Mouse (Mus musculus) left cerebral cortex, postnatal 25 days (tissue): Measurements from ENCODE around the gene Poll. TPM values are rescaled to one million over a fixed set of nuclear protein-coding genes. Genes with fewer than 3 reads are reported as not detected.
A peak's percentile ranks its signal among the peaks of the same experiment; 100 is the strongest.
"Not testable (repeated sequence)": the region's sequence is repeated elsewhere in the genome, so short reads cannot be mapped to it uniquely, and the experiment has no call there.

Experiments
- DNase-seq, 2 experiments: peaks; one replicate each; pipeline ENCODE4 v3.0.0; 2022; ENCODE audit warnings: low spot score in 2 of 2, mixed read lengths in 1 of 2
- intact Hi-C: fragments of 180-260 bp; cut with DNase I; formaldehyde crosslinking; loops from one replicate; pipeline ENCODE4 v1.15.1; 2025
- total RNA-seq, 2 experiments: library from RNA; stranded (reverse); gene quantifications; 2 replicates each; pipeline ENCODE4 v1.2.3; 2021

The Poll gene
- total RNA-seq, 2 experiments from 2014 or later, result 8.6 to 8.7 TPM

DNA sequence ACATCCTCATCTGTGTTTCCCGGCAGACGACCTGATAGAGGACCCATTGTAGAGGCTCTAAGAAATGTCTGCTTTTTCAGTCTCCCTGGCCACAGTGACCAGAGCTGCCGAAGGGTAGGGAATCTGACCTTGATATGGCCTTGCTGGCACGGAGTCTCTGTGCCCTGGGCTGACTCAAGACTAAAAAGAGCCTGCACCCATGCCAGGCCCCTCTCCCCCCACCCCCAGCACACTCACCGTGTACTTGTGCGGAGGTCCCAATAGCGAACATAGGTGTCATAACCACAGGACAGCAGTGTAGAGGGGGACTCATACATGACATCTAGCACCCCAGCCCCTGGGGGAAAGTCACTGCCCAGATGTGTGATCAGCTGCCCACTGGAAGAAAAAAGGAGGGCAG is 19.1 kb upstream of the Poll start:
- no peak for DNase-seq
- intact Hi-C loops, result loop anchor here (10.0 kb wide), 1 partner anchor 435 kb away; no protein-coding TSS in a partner anchor

GRCm38 (mm10) chr19:45578976-45579375 is 18.6 kb upstream of the Poll start:
- DNase-seq, result no peak
- intact Hi-C loops, result loop anchor here (10.0 kb wide), 1 partner anchor 436 kb away; no protein-coding TSS in a partner anchor

DNA sequence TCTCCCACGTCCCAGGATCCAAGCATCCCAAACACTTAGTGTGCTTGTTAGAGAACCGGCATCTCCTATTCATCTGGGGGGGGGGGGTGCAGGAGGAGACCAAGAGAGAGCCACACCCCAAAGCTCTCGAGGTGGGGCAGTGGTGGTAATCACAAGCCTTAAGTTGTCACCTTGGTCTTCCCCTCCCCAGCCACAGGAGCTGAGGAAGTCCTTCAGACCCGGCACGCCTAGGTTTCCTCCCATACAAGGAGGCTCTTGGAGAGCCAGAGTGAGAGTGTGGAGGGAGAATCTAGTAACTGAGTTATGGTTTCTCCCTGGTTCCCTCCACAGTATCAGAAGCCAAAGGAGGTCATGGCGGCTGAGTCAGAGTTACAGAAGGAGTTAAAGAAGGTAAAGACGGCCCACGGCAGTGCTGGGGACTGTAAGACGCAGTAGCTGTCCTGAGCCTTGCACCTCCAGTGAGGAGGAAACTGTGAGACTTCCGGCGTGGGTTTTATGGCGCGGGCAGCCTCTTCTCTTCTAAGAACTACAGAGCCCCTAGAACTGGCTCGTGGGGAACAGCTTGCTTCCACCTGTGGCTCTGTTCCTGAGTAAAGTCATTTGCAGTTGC is 16.9 kb upstream of the Poll start:
- no peak for DNase-seq
- intact Hi-C loops, result loop anchor here (10.0 kb wide), 1 partner anchor 438 kb away; no protein-coding TSS in a partner anchor

- intact Hi-C loops, result loop anchor here (2.0 to 10.0 kb wide), 2 partner anchors 171 to 439 kb away; no protein-coding TSS in a partner anchor
- no peak for DNase-seq
Measured at GRCm38 (mm10) chr19:45575632-45576001, 15.3 kb upstream of the Poll start.

GRCm38 (mm10) chr19:45574941-45575631 is 14.8 kb upstream of the Poll start:
- no peak for DNase-seq
- intact Hi-C loops, result loop anchor here (2.0 to 10.0 kb wide), 2 partner anchors 172 to 440 kb away; no protein-coding TSS in a partner anchor

- intact Hi-C loops, result loop anchor here (2.0 to 10.0 kb wide), 2 partner anchors 172 to 440 kb away; no protein-coding TSS in a partner anchor
- DNase-seq, result no peak
Measured at GRCm38 (mm10) chr19:45574339-45574898, 14.1 kb upstream of the Poll start.

DNA sequence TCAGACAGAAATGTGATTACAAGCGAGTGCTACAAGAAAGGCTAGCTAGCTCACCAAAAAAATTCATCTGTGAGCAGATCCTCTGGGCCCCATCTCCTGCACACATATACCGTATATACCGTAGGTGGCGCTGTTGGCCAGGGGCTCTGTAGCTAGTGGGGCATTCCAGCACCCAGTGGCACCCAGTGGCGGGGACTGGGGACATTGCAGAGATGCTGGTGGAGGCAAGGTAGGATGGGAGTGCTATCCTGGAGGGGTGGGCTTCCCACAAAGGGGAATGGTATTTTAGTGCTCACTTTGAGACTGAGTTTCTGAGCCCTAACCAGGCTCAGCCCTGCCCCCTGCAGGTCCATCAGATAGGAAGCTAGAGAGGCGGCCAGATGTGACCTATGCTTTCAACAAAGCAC is 13.5 kb upstream of the Poll start:
- DNase-seq, result peak; percentile 75 to 77
- intact Hi-C loops, result loop anchor here (2.0 to 10.0 kb wide), 2 partner anchors 173 to 441 kb away; no protein-coding TSS in a partner anchor

GRCm38 (mm10) chr19:45573033-45573432 is 12.7 kb upstream of the Poll start:
- no peak for DNase-seq
- intact Hi-C loops, result loop anchor here (10.0 kb wide), 1 partner anchor 442 kb away; no protein-coding TSS in a partner anchor

DNA sequence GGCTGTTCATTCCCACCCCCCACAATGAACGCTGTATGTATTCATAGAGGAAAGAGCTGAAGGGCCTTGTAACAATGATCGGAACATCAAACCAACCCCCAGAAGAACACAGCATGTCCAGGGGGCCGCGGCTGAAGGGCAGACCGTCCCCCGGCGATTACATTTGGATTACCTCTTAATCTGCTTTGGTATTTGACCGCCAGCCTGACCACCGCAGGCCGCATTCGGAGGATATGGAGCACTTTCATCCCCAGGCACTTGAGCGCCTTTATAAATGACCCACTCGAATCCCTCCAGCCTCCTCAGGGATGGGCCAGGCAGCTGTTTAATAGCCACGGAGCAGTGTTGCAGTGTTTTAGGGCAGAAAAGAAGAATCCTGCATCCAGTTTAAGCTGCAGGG is 7.0 kb upstream of the Poll start:
- intact Hi-C loops, result no loop called here
- DNase-seq, result no peak

GRCm38 (mm10) chr19:45565925-45566715 is 5.8 kb upstream of the Poll start:
- intact Hi-C loops, result no loop called here
- DNase-seq, result no peak

DNA sequence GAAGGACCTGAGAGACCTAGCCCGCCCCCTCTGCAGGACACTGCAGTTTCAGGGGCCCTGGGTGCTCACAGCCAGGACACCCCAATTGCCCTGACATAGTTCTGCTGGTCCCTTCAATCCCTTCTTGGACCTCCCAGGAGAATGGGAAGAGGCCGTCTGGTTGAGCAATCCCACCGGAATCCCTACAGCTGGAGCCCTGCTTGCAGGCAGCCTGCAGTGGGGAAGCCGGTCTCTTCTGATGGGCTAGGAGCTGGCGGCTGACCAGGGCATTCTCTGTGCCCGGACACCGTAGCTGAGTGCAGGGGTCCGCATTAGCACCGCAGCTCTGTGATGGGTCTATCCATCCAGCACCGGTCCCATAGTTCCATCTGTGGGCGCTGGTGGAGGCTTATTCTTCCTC is 6.2 kb downstream of the Poll start:
- no peak for DNase-seq
- intact Hi-C loops, result no loop called here

DNA sequence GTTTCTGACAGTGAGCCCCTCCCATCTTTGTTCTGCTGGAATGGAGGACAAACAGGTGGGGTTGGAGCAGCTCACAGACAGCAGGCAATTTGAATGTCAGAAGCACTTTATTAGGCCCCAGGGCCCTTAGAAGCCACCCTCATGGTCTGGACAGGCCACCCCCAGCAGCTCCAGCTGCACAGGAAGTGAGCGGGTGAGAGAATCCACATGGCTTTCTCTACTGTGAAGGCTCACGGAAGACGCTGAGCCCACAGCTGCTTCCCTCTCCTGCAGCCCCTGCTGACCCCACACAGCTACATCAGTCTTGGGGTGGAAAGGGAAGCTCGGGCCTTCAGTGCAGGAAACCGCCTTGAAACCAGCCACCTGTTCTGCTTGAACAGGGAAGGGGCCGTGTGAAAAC is 8.1 kb downstream of the Poll start:
- DNase-seq, result no peak
- intact Hi-C loops, result no loop called here

DNA sequence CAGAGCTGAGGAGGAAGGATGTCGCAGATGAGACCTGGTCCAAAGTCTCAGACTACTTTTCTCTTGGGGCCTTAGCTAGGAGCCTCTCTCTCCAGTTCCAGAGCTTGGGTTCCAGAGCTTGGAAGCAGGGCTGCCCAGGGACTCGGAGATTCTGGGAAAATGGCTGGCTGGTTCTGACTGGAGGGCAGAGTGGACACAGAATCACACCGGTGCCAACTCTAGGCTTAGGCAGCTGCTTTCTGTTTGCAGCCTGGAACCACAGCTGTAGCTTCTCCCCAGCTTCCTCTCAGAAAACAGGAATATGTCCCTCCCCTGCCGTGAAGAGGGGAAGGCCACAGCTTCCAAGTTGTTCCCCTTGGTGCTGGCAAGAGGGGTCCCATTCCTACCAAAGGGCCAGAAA is 10.4 kb downstream of the Poll start:
- intact Hi-C loops, result loop anchor here (5.0 kb wide), 1 partner anchor 373 kb away; no protein-coding TSS in a partner anchor
- DNase-seq, result no peak

- DNase-seq, result no peak
- intact Hi-C loops, result loop anchor here (5.0 kb wide), 1 partner anchor 372 kb away; no protein-coding TSS in a partner anchor
Measured at GRCm38 (mm10) chr19:45549128-45549915, 11.0 kb downstream of the Poll start.

- intact Hi-C loops, result loop anchor here (5.0 kb wide), 1 partner anchor 371 kb away; no protein-coding TSS in a partner anchor
- DNase-seq, result not testable (repeated sequence)
Measured at GRCm38 (mm10) chr19:45548196-45548595, 12.1 kb downstream of the Poll start.

DNA sequence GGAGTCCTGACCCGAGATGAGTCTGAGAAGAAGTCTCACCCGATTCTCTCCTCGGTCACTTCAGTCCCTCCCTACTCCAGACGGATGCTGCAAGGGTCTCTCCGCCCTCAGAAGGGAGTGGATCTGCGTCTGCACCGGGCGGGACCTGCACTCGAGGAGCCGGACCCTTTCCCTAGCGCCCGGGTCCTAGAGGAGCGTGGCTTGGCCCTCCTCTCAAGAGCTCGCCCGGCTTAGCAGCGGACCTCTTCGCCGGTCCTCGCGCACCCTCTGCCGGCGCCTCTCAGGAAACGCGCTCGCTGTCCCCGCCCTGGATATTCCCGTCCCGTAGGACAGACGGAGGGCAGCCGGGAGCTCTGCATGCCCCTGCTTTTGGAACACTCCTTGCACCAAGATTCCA is 15.4 kb downstream of the Poll start:
- intact Hi-C loops, result loop anchor here (1.0 to 5.0 kb wide), 4 partner anchors 58 to 368 kb away; no protein-coding TSS in a partner anchor
- peak; percentile 76 to 77 for DNase-seq

DNA sequence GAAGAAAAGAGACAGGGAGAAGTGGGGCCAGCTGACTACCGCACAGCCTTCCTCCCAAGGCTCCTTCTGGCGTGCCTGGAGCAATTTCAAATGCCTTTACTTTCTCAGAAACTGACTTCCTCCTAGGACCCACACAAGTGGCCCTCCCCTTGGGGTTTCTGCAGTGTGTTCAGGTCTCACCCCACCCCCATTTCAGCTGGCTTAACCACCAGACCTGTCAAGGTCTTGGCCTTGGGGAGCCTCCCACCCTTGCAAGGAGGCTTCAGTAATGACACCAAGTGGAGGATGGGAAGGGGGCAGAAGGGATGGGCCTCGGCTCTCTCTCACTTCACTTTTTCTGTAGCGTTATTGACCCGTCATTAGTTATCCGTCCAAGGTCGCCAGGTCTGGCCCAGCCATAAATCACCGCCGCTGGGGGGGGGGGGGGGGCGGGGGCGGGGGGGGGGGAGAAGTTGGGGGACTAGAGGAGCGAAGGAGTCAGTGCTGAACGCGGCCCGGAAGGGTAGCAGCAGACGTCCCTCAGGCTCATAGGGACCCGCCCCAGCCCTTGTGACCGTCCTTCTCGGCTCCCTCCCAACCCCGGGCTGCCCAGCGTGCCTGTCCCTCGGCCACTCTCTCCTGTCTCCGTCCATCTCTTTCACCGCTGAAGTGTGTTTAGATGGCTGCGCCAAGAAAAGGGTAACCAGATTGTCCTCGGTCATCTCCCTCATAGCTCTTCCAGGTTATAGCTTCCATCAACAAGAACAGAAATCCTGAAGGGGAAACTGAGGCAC is 16.0 kb downstream of the Poll start:
- intact Hi-C loops, result loop anchor here (5.0 kb wide), 2 partner anchors 57 to 242 kb away; no protein-coding TSS in a partner anchor
- DNase-seq, result no peak

- intact Hi-C loops, result loop anchor here (5.0 kb wide), 2 partner anchors 55 to 240 kb away; no protein-coding TSS in a partner anchor
- no peak for DNase-seq
Measured at GRCm38 (mm10) chr19:45542061-45542460, 18.3 kb downstream of the Poll start.
